Mouse (Mus musculus): ENCODE measurements around the gene 1600002K03Rik.

1600002K03Rik gene

GRCm38 (mm10) chr10:80154384-80154783 lies 18.4 kb upstream of the 1600002K03Rik start:
- no peak for DNase-seq

- DNase-seq: no peak
Observed at GRCm38 (mm10) chr10:80155277-80155676, 17.5 kb upstream of the 1600002K03Rik start.

- DNase-seq: peak; percentile 93
Observed at GRCm38 (mm10) chr10:80156002-80156751, 16.6 kb upstream of the 1600002K03Rik start.

GRCm38 (mm10) chr10:80156752-80157053 lies 16.0 kb upstream of the 1600002K03Rik start:
- DNase-seq: peak; percentile 99

GRCm38 (mm10) chr10:80157141-80157929 lies 15.4 kb upstream of the 1600002K03Rik start:
- DNase-seq: peak; percentile 94

- DNase-seq: peak; percentile 99
Observed at GRCm38 (mm10) chr10:80158307-80158986, 14.3 kb upstream of the 1600002K03Rik start.

- DNase-seq: peak; percentile 98
Observed at GRCm38 (mm10) chr10:80159021-80159560, 13.7 kb upstream of the 1600002K03Rik start.

- peak; percentile 100 for DNase-seq
Observed at GRCm38 (mm10) chr10:80159561-80160454, 12.9 kb upstream of the 1600002K03Rik start.

GRCm38 (mm10) chr10:80160455-80161371 lies 12.0 kb upstream of the 1600002K03Rik start:
- peak; percentile 99 for DNase-seq

GRCm38 (mm10) chr10:80161522-80162242 lies 11.1 kb upstream of the 1600002K03Rik start:
- peak; percentile 98 for DNase-seq

- peak; percentile 93 for DNase-seq
Observed at GRCm38 (mm10) chr10:80162243-80162608, 10.5 kb upstream of the 1600002K03Rik start.

GRCm38 (mm10) chr10:80162716-80163299 lies 9.9 kb upstream of the 1600002K03Rik start:
- DNase-seq: peak; percentile 96

GRCm38 (mm10) chr10:80163721-80164120 lies 9.0 kb upstream of the 1600002K03Rik start:
- peak; percentile 97 for DNase-seq

- peak; percentile 97 for DNase-seq
Observed at GRCm38 (mm10) chr10:80164161-80164997, 8.4 kb upstream of the 1600002K03Rik start.

GRCm38 (mm10) chr10:80164998-80165344 lies 7.8 kb upstream of the 1600002K03Rik start:
- peak; percentile 99 for DNase-seq

- peak; percentile 97 for DNase-seq
Observed at GRCm38 (mm10) chr10:80165392-80166128, 7.2 kb upstream of the 1600002K03Rik start, which contains the start of gene Cirbp. Gene Cirbp, plus strand, starts transcription at chr10:80165985.

GRCm38 (mm10) chr10:80166136-80166535 lies 6.6 kb upstream of the 1600002K03Rik start:
- DNase-seq: peak; percentile 90

GRCm38 (mm10) chr10:80167460-80168037 lies 5.2 kb upstream of the 1600002K03Rik start:
- peak; percentile 100 for DNase-seq
